Mouse (Mus musculus) CH12.LX (cell line): ENCODE results near the gene Tfap2e.

Experiments
- HCFC1 ChIP-seq: IDR thresholded peaks from 2 replicates; pipeline ENCODE4 v1.6.1; 2012; ENCODE audit warnings: low read depth, mild to moderate bottlenecking, inconsistent platforms, low read length, improper control_type of control experiment
- IRF4 ChIP-seq: IDR thresholded peaks from 2 replicates; pipeline ENCODE4 v1.6.1; 2014; ENCODE audit warnings: low read depth, mild to moderate bottlenecking, inconsistent platforms, low read length, improper control_type of control experiment

GRCm38 (mm10) chr4:126735382-126736000 is 549 bp downstream of the Tfap2e start:
- TF ChIP-seq IRF4 = no peak
- TF ChIP-seq HCFC1 = no peak
